Mouse (Mus musculus) thymus, adult 2 months (tissue): ENCODE data around the gene E2f2. TPM values are rescaled to one million over a fixed set of nuclear protein-coding genes. Genes with fewer than 3 reads are reported as not detected.

Source experiments
- DNase-seq: peaks from one replicate; pipeline ENCODE4 v3.0.0; 2021
- H3K27ac ChIP-seq: fragments of 200-500 bp; 2 replicates; pipeline ENCODE4 v1.5.1; 2012; ENCODE audit warnings: low read length, control low read depth; ENCODE audit not compliant: control insufficient read depth, insufficient read depth
- H3K27me3 ChIP-seq: fragments of 200-500 bp; 2 replicates; pipeline ENCODE4 v1.6.1; 2012; ENCODE audit warnings: mild to moderate bottlenecking, low read length, moderate library complexity, mixed read lengths; ENCODE audit not compliant: control insufficient read depth, insufficient read depth
- H3K36me3 ChIP-seq: fragments of 200-500 bp; 2 replicates; pipeline ENCODE4 v1.6.1; 2012; ENCODE audit warnings: mild to moderate bottlenecking, low read length, moderate library complexity; ENCODE audit not compliant: control insufficient read depth, insufficient read depth
- H3K4me1 ChIP-seq: fragments of 200-500 bp; replicated peaks from 2 replicates; pipeline ENCODE4 v1.6.1; 2012; ENCODE audit warnings: low read length; ENCODE audit not compliant: control insufficient read depth, insufficient read depth
- H3K4me3 ChIP-seq: fragments of 200-500 bp; 2 replicates; pipeline ENCODE4 v1.5.1; 2012; ENCODE audit warnings: mild to moderate bottlenecking, low read length, control low read depth, moderate library complexity; ENCODE audit not compliant: control insufficient read depth, insufficient read depth
- CTCF ChIP-seq: fragments of 200-500 bp; IDR thresholded peaks from 2 replicates; pipeline ENCODE4 v1.5.1; 2012; ENCODE audit warnings: mild to moderate bottlenecking, control low read depth, low read length, moderate library complexity, borderline replicate concordance; ENCODE audit not compliant: control insufficient read depth, poor library complexity, insufficient read depth; ENCODE audit errors: extremely low read depth
- POLR2A ChIP-seq: fragments of 200-500 bp; IDR thresholded peaks from 2 replicates; pipeline ENCODE4 v1.6.1; 2012; ENCODE audit warnings: mild to moderate bottlenecking, low read length, control low read depth, moderate library complexity; ENCODE audit not compliant: control insufficient read depth, poor library complexity, insufficient read depth; ENCODE audit errors: extremely low read depth
- WGBS: fragments of 180-500 bp; shearing (Covaris S2); methylation state at CpG from one replicate; pipeline ENCODE4 v1.1.7; 2018; 5-methylcytosine and 5-hydroxymethylcytosine counted together
- polyA plus RNA-seq: library from polyadenylated mRNA; depleted of rRNA; stranded (reverse); fragments of >200 nt; gene quantifications from 2 replicates; pipeline ENCODE4 v1.2.3, GENCODE M21; 2012

Gene E2f2
- polyA plus RNA-seq, 1 experiment = 164 TPM

DNA sequence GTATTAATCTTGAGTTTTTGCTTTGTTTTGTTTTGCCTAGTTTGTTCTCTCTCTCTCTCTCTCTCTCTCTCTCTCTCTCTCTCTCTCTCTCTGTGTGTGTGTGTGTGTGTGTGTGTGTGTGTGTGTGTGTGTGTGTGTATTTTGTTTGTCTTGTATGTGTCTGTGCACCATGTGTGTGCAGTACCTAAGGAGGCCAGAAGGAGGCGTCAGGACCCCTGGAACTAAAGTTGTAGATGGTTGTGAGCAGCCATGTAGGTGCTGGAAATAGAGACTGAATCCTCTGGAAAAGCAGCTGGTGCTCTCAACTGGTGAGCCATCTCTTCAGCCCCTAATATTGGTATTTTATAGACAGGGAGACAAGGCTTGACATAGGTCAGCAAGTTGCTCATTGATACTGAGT, 42.4 kb upstream of the E2f2 start:
- no peak for TF ChIP-seq POLR2A
- no peak for TF ChIP-seq CTCF
- Histone ChIP-seq H3K4me1 (peaks cover 33% of the 10 kb centered on the region), H3K27me3 (no peaks in the 10 kb centered on the region; the same call in 1 of the 2 replicates), H3K27ac (no peak overlapping the region), H3K4me3 (no peak overlapping the region), H3K36me3 (no peaks in the 10 kb centered on the region)
- DNase-seq = no peak
- WGBS = 96% methylated on average over 1 of the region's 1 CpGs

DNA sequence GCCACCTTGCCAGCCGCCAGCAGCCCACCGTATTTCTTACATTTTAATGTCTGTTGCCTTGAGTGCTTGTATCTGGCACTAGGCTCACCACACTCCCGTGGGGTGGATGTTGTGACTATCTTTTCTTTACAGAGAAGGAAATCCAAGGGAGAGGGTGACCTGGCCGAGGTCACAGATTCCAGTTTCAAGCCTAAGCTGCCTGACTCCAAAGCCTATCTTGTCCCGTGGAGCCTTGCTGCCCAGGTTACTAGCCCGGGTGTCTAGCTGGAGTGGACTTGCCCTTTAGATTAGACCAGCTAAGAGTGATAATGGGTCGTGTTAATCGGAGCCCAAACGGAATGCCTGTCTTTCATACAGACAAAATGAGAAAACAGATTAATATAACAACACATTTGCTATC, 38.4 kb upstream of the E2f2 start:
- H3K4me3 ChIP-seq = no peak overlapping the region
- H3K36me3 ChIP-seq = no peaks in the 10 kb centered on the region
- TF ChIP-seq POLR2A (no peak), CTCF (no peak)
- DNase-seq = no peak
- H3K4me1 ChIP-seq = peaks cover 18% of the 10 kb centered on the region
- no peaks in the 10 kb centered on the region; the same call in 1 of the 2 replicates for H3K27me3 ChIP-seq
- 47% methylated on average over 9 of the region's 9 CpGs for WGBS
- H3K27ac ChIP-seq = no peak overlapping the region

DNA sequence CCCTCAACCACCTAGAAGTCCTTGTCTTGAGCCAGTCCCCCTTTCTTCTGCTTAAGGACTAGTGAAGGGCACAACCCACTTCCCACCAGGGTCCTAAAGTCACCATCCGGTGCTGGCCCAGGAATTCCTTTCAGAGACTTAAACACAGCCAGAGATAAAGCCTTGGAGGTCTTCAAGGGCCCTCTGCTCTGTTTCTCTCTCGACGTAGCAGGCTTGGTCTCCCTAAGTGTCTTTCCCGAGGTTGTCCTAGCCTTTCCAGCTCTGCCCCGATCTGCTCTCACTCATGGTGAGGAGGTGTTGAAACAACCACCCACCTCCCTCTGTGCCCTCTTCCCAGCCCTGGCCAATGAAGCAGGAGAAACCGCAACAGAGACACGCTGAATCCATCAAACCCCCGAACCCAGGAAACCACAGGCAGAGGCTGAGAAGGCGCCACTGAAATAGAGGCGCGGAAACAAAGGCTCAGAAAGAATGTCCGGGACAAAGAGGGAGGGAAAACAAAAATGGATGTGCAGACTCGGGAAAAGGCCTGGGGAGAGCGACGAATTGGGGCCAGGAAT, 37.7 kb upstream of the E2f2 start:
- Histone ChIP-seq H3K27ac (no peak overlapping the region), H3K36me3 (no peaks in the 10 kb centered on the region), H3K4me3 (peak overlapping the region; percentile 48), H3K4me1 (peaks cover 18% of the 10 kb centered on the region), H3K27me3 (no peaks in the 10 kb centered on the region; the same call in 1 of the 2 replicates)
- TF ChIP-seq POLR2A (no peak), CTCF (no peak)
- 4% methylated on average over 15 of the region's 15 CpGs for WGBS
- no peak for DNase-seq

DNA sequence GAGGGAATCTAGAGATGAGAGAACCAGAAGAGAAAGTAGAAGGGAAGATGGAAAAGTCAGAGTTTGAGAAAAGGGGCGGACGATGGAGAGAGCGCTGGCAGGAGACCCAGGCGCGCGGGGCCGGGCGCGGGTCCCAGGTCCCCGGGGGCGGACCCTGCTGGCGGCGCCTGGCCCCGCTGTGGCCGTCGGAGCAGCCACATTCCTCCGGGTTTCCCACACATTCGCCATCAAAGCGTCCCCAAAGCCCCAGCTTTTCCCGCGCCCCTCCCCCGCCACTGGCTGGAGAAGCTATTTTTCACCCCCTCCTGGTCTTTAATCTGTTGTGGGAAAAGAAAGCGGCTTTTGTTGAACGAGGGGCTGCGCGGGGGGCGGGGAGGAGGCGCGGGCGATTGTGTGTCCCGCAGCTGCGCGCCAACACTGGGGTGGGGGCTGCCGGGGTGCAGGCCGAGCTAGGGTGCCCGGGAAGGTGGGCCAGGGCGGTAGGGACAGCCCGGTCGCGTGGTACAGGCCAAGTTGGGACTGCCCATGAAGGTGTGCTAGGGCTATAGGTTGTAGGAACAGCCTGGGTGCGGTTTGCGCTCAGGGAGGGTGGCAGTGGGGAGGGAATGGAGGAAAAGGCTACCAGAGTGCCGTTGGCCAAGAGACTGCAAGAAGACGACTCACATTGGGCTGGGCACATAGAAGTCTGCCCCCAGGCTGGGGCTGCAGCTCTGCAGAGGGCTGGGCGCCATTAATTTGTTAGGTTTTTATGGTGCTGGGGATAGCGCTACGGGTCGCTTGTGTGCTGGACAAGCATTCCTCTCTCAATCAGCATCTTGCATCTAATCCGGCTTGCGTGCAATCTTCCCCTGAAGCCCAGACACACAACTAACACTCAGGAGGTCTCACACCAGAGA, 37.0 kb upstream of the E2f2 start:
- peak overlapping the region; percentile 48 for H3K4me3 ChIP-seq
- H3K36me3 ChIP-seq = no peaks in the 10 kb centered on the region
- H3K27ac ChIP-seq = no peak overlapping the region
- H3K27me3 ChIP-seq = no peaks in the 10 kb centered on the region; the same call in 1 of the 2 replicates
- no peak for TF ChIP-seq POLR2A
- TF ChIP-seq CTCF = no peak
- DNase-seq = no peak
- H3K4me1 ChIP-seq = peaks cover 21% of the 10 kb centered on the region
- WGBS = 18% methylated on average over 50 of the region's 50 CpGs

DNA sequence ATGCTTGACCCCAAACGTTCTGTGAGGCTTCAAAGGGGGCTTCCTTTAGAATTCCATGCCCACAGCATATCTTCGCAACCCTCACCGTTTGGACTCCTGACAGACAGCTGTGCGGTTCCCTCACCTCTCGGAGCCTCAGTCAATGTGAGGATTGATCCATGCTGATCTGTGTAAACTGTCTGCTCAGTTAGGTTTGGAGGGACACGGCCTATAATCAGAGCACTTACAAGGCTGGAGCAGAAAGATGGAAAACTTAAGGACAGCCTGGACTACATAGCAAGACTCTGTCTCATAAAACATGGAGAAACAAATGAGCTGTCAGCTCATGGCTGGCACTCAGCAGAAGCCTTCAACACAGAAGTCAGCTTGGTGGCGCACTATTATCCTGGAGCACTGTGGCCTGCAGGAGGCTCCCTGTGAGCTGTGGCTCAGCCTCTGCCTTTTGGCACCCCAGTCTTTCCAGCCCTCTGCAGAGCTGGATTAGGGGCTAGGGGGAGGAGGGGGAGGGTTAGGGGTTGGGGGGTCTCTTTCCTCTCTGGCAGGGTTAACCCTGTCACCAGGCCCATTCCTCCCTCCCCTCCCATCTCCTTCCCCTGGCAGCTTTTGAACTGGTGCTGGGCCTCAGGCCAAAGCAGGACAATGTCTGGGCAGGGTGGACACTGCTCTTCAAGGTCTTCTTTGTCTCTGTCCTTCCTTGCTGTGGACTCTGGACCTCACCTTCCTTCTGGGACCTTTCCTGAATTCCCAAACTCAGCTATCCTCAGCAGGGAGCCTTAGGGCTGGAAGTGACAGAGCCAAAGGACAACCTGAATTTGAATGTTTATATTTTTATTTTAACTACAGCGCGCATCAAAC, 36.1 kb upstream of the E2f2 start:
- TF ChIP-seq POLR2A (no peak), CTCF (no peak)
- Histone ChIP-seq H3K4me3 (no peak overlapping the region), H3K4me1 (peaks cover 26% of the 10 kb centered on the region), H3K27ac (no peak overlapping the region), H3K36me3 (no peaks in the 10 kb centered on the region), H3K27me3 (no peaks in the 10 kb centered on the region; the same call in 1 of the 2 replicates)
- 91% methylated on average over 9 of the region's 9 CpGs for WGBS
- no peak for DNase-seq
